8 mouse cellular contexts compared by ENCODE assay signal in genomic region chr8:13287692-13288623, GRCm38 (mm10). TPM values are rescaled to one million over a fixed set of nuclear protein-coding genes. Genes with fewer than 3 reads are reported as not detected.
DNase-seq lines count a peak whose midpoint lies in the region; ATAC-seq and TF ChIP-seq lines count a peak whose summit lies in the region.

Gene Dcun1d2, minus strand, starts transcription at chr8:13288131.
Gene Tmco3, plus strand, starts transcription at chr8:13288190.

- H3K27me3 ChIP-seq in forebrain, embryonic 10.5 days (ENCODE audit: poor library complexity, severe bottlenecking) = no peaks in the 10 kb centered on the region
- no peaks in the 10 kb centered on the region for H3K27me3 ChIP-seq in heart, embryonic 15.5 days
- no peaks in the 10 kb centered on the region for H3K27me3 ChIP-seq in liver, embryonic 14.5 days (ENCODE audit: control insufficient read depth, insufficient read depth, low read length)
- H3K27me3 ChIP-seq in neural tube, embryonic 11.5 days (ENCODE audit: control insufficient read depth, insufficient read depth, low read length) = no peaks in the 10 kb centered on the region
- H3K27me3 ChIP-seq in stomach, postnatal 0 days (ENCODE audit: control insufficient read depth, insufficient read depth, low read length) = no peaks in the 10 kb centered on the region

- WGBS in forebrain, embryonic 10.5 days = under 1% methylated on average over 79 of the region's 79 CpGs
- WGBS in heart, embryonic 15.5 days = under 1% methylated on average over 79 of the region's 79 CpGs
- under 1% methylated on average over 79 of the region's 79 CpGs for WGBS in liver, embryonic 14.5 days (ENCODE audit: insufficient replicate concordance)
- under 1% methylated on average over 79 of the region's 79 CpGs for WGBS in neural tube, embryonic 11.5 days
- WGBS in stomach, postnatal 0 days = under 1% methylated on average over 79 of the region's 79 CpGs

- H3K4me2 ChIP-seq in heart, embryonic 15.5 days = peak within 1 kb of the TSS; percentile 94
- H3K4me2 ChIP-seq in liver, embryonic 14.5 days (ENCODE audit: low read depth) = peak within 1 kb of the TSS; percentile 75
- peak within 1 kb of the TSS; percentile 93 for H3K4me2 ChIP-seq in neural tube, embryonic 11.5 days (ENCODE audit: low read depth)
- peak within 1 kb of the TSS; percentile 96 for H3K4me2 ChIP-seq in stomach, postnatal 0 days (replicated peaks; ENCODE audit: low read depth)

- peak within 1 kb of the TSS; percentile 97 for H3K27ac ChIP-seq in forebrain, embryonic 10.5 days
- H3K27ac ChIP-seq in heart, embryonic 15.5 days = peak within 1 kb of the TSS; percentile 100
- peak within 1 kb of the TSS; percentile 99 for H3K27ac ChIP-seq in liver, embryonic 14.5 days
- H3K27ac ChIP-seq in neural tube, embryonic 11.5 days (ENCODE audit: low read depth, low read length) = peak within 1 kb of the TSS; percentile 78
- H3K27ac ChIP-seq in stomach, postnatal 0 days (replicated peaks) = peak within 1 kb of the TSS; percentile 93

- peaks cover 16% of the 10 kb centered on the region for H3K36me3 ChIP-seq in forebrain, embryonic 10.5 days (replicated peaks)
- peaks cover 8% of the 10 kb centered on the region for H3K36me3 ChIP-seq in heart, embryonic 15.5 days
- H3K36me3 ChIP-seq in liver, embryonic 14.5 days (replicated peaks; ENCODE audit: control insufficient read depth, insufficient read depth, low read depth) = no peaks in the 10 kb centered on the region
- H3K36me3 ChIP-seq in neural tube, embryonic 11.5 days (ENCODE audit: control insufficient read depth, insufficient read depth, low read length) = peaks cover 2% of the 10 kb centered on the region; the same call in 1 of the 2 replicates
- H3K36me3 ChIP-seq in stomach, postnatal 0 days (ENCODE audit: control insufficient read depth, insufficient read depth, low read length) = peaks cover 3% of the 10 kb centered on the region; the same call in 1 of the 2 replicates

- ATAC-seq in heart, embryonic 15.5 days (replicated peaks; ENCODE audit: insufficient number of reproducible peaks, insufficient read depth, low FRiP score, low read depth) = peak; percentile 91
- peak; percentile 88 for ATAC-seq in liver, embryonic 14.5 days (ENCODE audit: insufficient read depth)
- ATAC-seq in neural tube, embryonic 11.5 days (ENCODE audit: insufficient read depth, low FRiP score, low TSS enrichment) = peak; percentile 95
- peak; percentile 91 for ATAC-seq in stomach, postnatal 0 days (ENCODE audit: low FRiP score, low TSS enrichment)

- DNase-seq in CD8-positive naive resting alpha-beta T cell, adult 2 months (ENCODE audit: low read depth in 2 of 2, low spot score in 2 of 2) = peak; percentile 90 to 95
- peak; percentile 91 for DNase-seq in c-Kit-positive CD71-negative TER-119-negative erythroid progenitor cells, embryonic 14.5 days (ENCODE audit: low read depth)
- DNase-seq in forebrain, embryonic 10.5 days (ENCODE audit: extremely low spot score, low spot score) = peak; percentile 94
- peak; percentile 97 for DNase-seq in kidney, postnatal 25 days
- peak; percentile 88 to 92 (median 88) for DNase-seq in liver, embryonic 14.5 days (ENCODE audit: low read depth in 3 of 3, low spot score in 3 of 3)
- peak; percentile 97 for DNase-seq in neural tube, embryonic 11.5 days (ENCODE audit: low spot score)
- DNase-seq in stomach, postnatal 0 days (ENCODE audit: low spot score) = peak; percentile 95

- peak within 1 kb of the TSS; percentile 85 for H3K4me3 ChIP-seq in forebrain, embryonic 10.5 days
- peak within 1 kb of the TSS; percentile 76 for H3K4me3 ChIP-seq in heart, embryonic 15.5 days
- H3K4me3 ChIP-seq in liver, embryonic 14.5 days (ENCODE audit: insufficient read depth in 1 of 2, low read depth in 2 of 2, low read length in 2 of 2) = peak within 1 kb of the TSS; percentile 70 to 71
- peak within 1 kb of the TSS; percentile 88 for H3K4me3 ChIP-seq in neural tube, embryonic 11.5 days (ENCODE audit: low read depth, low read length)
- peak within 1 kb of the TSS; percentile 57 for H3K4me3 ChIP-seq in stomach, postnatal 0 days (ENCODE audit: low read depth, low read length)

- no peaks in the 10 kb centered on the region for H3K9me3 ChIP-seq in forebrain, embryonic 10.5 days
- H3K9me3 ChIP-seq in heart, embryonic 15.5 days (replicated peaks) = no peaks in the 10 kb centered on the region
- no peaks in the 10 kb centered on the region; the same call in 1 of the 2 replicates for H3K9me3 ChIP-seq in liver, embryonic 14.5 days (ENCODE audit: control insufficient read depth, low read length)
- H3K9me3 ChIP-seq in neural tube, embryonic 11.5 days (ENCODE audit: control insufficient read depth, low read length) = no peaks in the 10 kb centered on the region
- no peaks in the 10 kb centered on the region for H3K9me3 ChIP-seq in stomach, postnatal 0 days (ENCODE audit: control insufficient read depth, low read length)

- TF ChIP-seq CTCF in liver, embryonic 14.5 days (IDR thresholded peaks at IDR 0.05; ENCODE audit: low read depth) = no peak; the same call in 1 of the 2 replicates
- TF ChIP-seq CTCF in stomach, postnatal 0 days (IDR thresholded peaks at IDR 0.05; ENCODE audit: low read depth) = no peak

- H3K4me1 ChIP-seq in forebrain, embryonic 10.5 days = peaks cover 22% of the 10 kb centered on the region
- peaks cover 16% of the 10 kb centered on the region for H3K4me1 ChIP-seq in heart, embryonic 15.5 days (replicated peaks)
- peaks cover 9 to 13% of the 10 kb centered on the region in 2 experiments; a peak in 3 of 4 replicates for H3K4me1 ChIP-seq in liver, embryonic 14.5 days (replicated peaks; ENCODE audit: control insufficient read depth in 2 of 2, insufficient read depth in 2 of 2, low read length in 1 of 2)
- H3K4me1 ChIP-seq in neural tube, embryonic 11.5 days (ENCODE audit: control insufficient read depth, insufficient read depth, low read length) = peaks cover 12% of the 10 kb centered on the region
- peaks cover 5% of the 10 kb centered on the region; the same call in 1 of the 2 replicates for H3K4me1 ChIP-seq in stomach, postnatal 0 days (replicated peaks; ENCODE audit: control insufficient read depth, insufficient read depth)

- TF ChIP-seq EP300 in liver, embryonic 14.5 days (IDR thresholded peaks at IDR 0.05; ENCODE audit: low read depth) = no peak
- TF ChIP-seq EP300 in stomach, postnatal 0 days (optimal IDR thresholded peaks at IDR 0.05) = no peak

- peak within 1 kb of the TSS; percentile 75 for H3K9ac ChIP-seq in heart, embryonic 15.5 days
- peak within 1 kb of the TSS; percentile 81 for H3K9ac ChIP-seq in liver, embryonic 14.5 days (replicated peaks)
- peak within 1 kb of the TSS; percentile 76 for H3K9ac ChIP-seq in neural tube, embryonic 11.5 days (ENCODE audit: low read length)
- H3K9ac ChIP-seq in stomach, postnatal 0 days (ENCODE audit: low read length) = peak within 1 kb of the TSS; percentile 79

RNA-seq across cellular contexts. Expression of gene Dcun1d2, which starts in this region (rescaled TPM):
- polyA plus RNA-seq in forebrain, embryonic 10.5 days (2016; fragmentation: Nextera tagmentation; extraction: Ambion mirVana) = 24.6 and 26.9 TPM in 2 replicates
- 24.5 and 28.3 TPM in 2 replicates for polyA plus RNA-seq in heart, embryonic 15.5 days (2015; fragmentation: Nextera tagmentation; extraction: Ambion mirVana)
- 6.5 and 7.1 TPM in 2 replicates for polyA plus RNA-seq in liver, embryonic 14.5 days (2012; rRNA removed)
- 7.9 and 8.7 TPM in 2 replicates for polyA plus RNA-seq in liver, embryonic 14.5 days (2014; fragmentation: Nextera tagmentation; extraction: Ambion mirVana)
- polyA plus RNA-seq in neural tube, embryonic 11.5 days (2014; fragmentation: Nextera tagmentation; extraction: Ambion mirVana) = 32.7 and 36.5 TPM in 2 replicates
- 9.6 and 9.9 TPM in 2 replicates for polyA plus RNA-seq in stomach, postnatal 0 days (2015; fragmentation: Nextera tagmentation; extraction: Ambion mirVana)

RNA-seq across cellular contexts. Expression of gene Tmco3, which starts in this region (rescaled TPM):
- polyA plus RNA-seq in forebrain, embryonic 10.5 days (2016; fragmentation: Nextera tagmentation; extraction: Ambion mirVana) = 34.0 and 34.5 TPM in 2 replicates
- polyA plus RNA-seq in heart, embryonic 15.5 days (2015; fragmentation: Nextera tagmentation; extraction: Ambion mirVana) = 26.1 and 33.6 TPM in 2 replicates
- polyA plus RNA-seq in liver, embryonic 14.5 days (2012; rRNA removed) = 2.6 and 3.7 TPM in 2 replicates
- 3.9 and 5.5 TPM in 2 replicates for polyA plus RNA-seq in liver, embryonic 14.5 days (2014; fragmentation: Nextera tagmentation; extraction: Ambion mirVana)
- polyA plus RNA-seq in neural tube, embryonic 11.5 days (2014; fragmentation: Nextera tagmentation; extraction: Ambion mirVana) = 34.7 and 35.1 TPM in 2 replicates
- polyA plus RNA-seq in stomach, postnatal 0 days (2015; fragmentation: Nextera tagmentation; extraction: Ambion mirVana) = 14.7 and 15.5 TPM in 2 replicates

Comparison
In these comparisons a context has a peak if more than half of its experiments do, and no peak if none do; other contexts are left out.
1. Peak in every context shown above with its lines: DNase-seq, ATAC-seq, H3K4me3 ChIP-seq and H3K27ac ChIP-seq.